Mouse (Mus musculus): ENCODE measurements around the gene Lhcgr.

The Lhcgr gene

DNA sequence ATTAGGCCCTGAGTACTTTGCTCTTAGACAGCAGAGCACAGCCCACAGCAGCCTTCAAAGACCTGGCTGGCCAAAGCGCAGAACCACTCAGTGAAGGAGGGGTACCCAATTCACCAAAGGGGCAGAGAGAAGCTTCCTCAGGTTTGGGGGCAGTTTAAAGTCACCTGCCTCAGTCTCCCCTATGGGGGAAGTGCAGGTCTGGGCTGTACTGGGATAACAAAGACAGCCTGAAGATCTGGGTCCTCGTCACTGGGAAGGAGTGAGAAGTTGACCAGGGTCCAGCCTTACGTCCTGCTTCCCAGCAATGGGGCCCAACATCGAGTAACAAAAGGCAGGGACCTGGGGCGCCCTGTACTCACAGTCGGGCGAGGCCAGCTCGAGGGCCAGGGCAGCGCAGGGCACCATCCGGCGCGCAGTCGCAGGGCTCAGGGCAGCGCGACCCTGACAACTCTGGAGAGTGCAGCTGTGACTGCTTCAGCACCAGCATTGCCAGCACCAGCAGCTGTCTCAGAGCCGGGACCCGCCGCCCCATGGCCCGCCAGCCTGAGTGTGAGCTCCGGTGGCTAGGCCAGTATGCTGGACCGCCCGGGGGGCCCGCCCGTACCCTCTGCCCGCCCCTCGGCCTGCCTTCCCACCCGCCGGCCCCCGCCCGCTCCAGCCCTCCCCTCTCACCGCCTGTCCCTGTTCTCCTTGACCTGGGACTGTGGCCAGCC is at the start of gene Lhcgr:
Gene Lhcgr, minus strand, starts transcription at position 551 of the 713 bp plus-strand sequence.
- peak; percentile 9 for DNase-seq (ENCODE audit: extremely low read depth, insufficient read length, low spot score)

DNA sequence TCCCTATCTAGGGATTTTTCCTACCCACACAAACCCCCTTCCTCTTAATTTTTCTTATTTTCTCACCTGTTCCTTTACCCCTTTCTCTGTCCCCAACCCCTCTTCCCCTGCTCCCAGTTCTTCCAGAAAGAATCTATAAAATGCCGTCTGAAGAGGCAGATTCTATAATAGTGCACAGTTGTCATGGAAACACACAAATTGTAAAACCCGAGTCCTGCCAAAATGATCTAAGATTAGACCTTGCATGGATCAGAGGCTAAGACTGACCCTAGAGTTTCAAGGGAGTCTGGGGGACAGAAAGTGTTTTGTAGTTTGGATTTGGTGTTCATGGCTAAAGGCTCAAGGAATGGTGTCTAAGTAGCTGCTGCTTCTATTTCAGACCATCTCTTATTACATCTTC is 25.8 kb upstream of the Lhcgr start:
- no peak for DNase-seq (ENCODE audit: extremely low read depth, insufficient read length, low spot score)

DNA sequence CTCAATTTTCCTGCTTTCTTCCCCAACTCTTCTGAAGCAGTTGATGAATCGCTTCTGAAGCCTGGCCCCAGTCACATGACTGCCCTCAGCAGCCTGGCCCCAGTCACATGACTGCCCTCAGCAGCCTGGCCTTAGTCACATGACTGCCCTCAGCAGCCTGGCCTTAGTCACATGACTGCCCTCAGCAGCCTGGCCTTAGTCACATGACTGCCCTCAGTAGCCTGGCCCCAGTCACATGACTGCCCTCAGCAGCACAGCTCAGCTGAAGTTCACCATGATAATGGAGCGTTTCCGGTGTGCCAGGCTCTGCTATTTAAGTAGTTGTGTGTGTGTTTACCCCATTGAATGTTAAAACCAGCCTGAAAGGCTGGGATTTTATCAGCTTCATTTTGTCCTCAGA is 21.2 kb upstream of the Lhcgr start:
- peak; percentile 5 for DNase-seq (ENCODE audit: extremely low read depth, insufficient read length, low spot score)

DNA sequence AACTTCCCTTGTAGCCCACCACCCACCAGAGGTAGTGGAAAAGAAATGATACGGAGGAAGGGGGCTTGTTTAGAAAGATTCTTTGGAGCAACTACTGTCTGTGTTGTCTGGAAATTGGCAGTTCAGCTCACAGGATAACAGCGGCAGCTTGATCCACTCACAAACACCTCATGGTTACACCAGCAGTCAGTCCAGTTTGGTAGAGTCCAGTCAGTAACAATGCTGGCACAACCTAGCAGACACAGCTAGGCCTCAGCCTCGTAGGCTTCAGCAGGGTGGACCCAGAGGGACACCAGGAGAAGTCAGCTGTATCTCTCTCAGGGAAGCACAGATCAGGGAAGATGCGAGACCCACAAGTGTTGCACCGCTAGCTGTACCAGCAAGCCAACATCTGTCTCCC is 19.0 kb upstream of the Lhcgr start:
- DNase-seq (ENCODE audit: extremely low read depth, insufficient read length, low spot score): no peak

DNA sequence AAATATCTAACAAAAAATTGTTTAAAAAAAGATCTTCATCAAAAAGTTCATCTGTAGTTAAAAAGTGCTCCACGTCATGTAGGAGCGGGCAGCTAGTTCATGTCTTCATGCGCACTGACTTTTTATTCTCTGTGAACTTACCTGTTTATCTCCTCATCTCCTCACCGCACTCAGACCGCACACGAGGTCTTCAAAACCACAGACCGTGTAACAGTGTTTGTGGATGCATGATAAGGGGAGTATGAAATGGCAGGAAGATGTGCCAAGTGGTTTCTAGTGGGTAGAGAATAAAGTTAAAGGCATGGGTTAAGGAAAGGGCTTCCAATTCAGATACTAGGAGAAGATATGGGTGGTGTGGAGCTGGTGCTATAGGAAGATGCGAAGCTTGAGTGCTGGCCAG is 14.6 kb upstream of the Lhcgr start:
- no peak for DNase-seq (ENCODE audit: extremely low read depth, insufficient read length, low spot score)

DNA sequence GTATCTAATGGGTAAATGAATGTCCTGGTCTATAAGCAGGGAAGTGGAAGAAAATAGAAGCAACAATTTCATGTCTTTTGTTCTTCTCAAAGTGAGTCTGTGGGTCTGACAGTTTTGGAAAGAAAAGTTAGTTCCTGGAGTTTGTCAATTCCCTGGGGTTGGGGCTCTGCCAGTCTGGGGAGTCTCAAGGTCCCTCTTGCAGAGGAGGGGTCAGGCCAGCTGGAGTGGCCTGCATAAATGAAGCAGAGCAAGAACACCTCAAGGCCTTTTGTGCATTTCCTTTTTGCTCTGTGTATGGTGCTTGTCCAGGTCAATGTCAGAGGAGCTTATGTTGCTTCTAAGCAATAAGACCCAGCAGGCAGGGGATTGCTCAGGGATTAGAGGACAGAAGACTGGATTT is 11.7 kb upstream of the Lhcgr start:
- DNase-seq (ENCODE audit: extremely low read depth, insufficient read length, low spot score): no peak

DNA sequence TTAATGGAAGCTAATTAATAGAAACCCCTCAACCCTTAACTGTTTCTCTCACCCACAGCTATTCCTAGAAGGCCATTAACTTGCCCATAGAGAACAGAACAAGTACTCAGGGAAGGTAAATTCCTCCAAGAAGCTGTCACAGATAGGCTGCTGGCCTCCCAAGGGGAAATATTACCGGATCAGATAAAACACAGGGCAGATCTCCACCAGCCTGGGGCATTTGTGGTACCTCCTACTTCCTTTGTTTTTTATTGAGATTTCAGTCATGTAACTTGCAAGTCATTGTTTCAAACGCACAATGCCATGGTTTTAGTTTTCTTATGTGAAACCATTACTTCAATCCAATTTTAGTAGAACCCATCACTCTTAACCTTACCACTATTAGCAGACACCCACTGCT is 1.1 kb downstream of the Lhcgr start:
- no peak for DNase-seq (ENCODE audit: extremely low read depth, insufficient read length, low spot score)

DNA sequence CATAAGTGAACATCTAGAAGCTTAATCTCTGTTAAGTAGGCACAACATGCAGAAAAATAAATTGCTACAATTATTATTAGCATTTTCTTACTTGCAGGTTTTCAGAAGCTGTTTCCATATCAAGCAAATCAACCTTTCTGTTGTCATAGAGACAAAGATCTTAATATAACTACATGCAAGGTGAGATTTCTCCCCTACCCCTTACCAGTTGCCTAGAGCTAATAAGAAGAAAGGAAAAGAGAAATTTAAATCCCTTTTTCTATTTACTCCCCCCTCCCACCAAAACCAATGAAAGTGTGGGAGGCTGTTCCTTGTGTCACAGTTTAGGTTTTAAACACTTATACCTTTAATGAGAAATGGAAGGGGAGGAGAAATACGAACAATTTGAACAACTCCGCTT is 3.4 kb downstream of the Lhcgr start:
- DNase-seq (ENCODE audit: extremely low read depth, insufficient read length, low spot score): no peak

DNA sequence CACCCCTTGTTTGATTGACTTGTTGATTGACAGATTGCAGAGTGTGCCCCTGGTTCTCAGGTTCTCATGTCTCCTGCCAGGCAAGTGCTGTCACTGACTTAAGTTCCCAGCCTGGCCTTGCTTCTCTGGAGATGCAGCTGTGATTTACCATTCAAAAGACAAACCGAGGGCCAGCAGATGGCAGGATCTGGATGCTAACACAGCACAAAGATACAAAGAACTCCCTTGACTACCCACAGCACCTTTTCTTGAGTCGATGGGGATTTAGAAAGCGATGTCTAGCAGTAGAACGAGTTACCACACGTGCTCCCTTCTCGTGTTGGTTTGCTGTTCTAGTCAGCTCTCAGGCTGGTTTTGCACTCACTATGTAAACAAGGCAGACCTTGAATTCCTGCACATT is 4.9 kb downstream of the Lhcgr start:
- DNase-seq (ENCODE audit: extremely low read depth, insufficient read length, low spot score): no peak

DNA sequence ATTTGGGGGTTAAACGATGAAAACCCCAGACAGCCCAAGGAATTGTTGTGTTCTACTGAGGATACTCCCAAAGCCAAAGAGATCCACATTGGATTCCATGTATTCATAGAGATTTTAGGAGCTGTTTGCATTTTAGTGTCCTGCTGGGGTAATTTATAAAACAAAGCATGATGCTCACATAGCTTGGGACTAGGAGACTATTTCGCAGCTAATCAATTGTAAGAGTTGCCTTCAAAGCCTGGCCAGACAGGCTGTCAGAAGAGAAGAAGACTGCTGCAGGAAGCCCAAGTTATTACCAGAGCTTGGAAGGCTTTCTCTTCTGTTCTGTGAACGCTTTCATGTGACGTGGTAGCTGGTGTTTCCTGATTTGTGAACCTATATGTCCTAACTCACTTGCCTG is 5.4 kb downstream of the Lhcgr start:
- no peak for DNase-seq (ENCODE audit: extremely low read depth, insufficient read length, low spot score)

DNA sequence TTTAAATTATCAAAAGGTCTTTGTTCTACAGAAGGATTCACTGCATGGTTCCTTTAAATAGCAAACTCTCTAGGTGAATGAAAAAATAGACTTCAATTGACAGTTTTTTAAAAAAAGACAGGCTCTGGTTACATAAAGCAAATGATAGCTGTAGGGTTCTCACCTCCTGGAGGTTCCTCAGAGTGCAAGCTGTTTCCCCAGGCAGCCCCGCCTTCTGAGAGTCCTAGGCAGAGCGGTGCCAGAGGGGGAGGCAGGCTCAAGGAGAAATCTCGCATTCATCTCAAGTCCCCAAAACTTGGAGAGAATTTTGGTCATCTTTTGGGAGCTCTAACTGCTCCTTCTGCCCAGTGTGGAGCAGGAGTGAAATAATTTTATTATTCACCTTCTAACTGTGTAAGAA is 12.6 kb downstream of the Lhcgr start:
- DNase-seq (ENCODE audit: extremely low read depth, insufficient read length, low spot score): no peak

DNA sequence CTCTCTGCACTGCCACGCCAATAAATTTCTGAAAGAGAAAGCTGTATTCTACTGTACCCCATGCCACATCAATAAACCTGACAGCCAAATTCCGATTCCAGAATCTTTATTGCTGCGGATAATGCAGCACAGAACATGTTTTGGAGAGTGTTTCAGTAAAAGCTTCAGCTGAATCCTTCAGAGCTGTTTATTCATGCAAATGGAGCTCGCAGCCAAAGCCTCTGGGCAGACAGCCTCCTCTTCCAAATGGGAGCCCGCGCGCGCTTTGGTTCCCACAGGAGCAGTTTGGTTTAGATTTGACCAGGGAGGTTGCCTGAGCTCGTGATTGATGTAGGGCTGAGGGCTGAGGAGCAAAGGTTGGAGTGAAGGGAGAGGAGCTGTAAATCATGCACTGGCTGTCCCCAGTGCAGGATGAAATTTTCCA is 17.7 kb downstream of the Lhcgr start:
- no peak for DNase-seq (ENCODE audit: extremely low read depth, insufficient read length, low spot score)

DNA sequence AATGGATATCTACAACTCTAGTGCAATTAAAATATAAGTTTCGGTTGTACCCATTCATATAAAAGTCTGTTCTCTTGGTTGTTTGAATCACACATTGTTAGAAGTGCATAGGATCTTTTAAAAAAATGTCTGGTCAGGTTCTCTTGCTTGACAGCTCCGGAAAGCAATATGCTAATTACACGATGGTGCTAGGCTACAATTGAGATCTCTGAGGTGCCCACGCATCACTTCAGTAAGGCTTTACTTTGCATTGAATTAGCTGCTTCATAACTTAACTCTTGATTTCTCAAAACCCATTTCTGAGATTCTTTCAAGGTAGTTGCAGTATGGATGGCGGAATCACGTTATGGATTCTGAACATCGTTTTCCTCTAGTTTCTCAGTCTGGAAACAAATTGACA is 21.7 kb downstream of the Lhcgr start:
- no peak for DNase-seq (ENCODE audit: extremely low read depth, insufficient read length, low spot score)

DNA sequence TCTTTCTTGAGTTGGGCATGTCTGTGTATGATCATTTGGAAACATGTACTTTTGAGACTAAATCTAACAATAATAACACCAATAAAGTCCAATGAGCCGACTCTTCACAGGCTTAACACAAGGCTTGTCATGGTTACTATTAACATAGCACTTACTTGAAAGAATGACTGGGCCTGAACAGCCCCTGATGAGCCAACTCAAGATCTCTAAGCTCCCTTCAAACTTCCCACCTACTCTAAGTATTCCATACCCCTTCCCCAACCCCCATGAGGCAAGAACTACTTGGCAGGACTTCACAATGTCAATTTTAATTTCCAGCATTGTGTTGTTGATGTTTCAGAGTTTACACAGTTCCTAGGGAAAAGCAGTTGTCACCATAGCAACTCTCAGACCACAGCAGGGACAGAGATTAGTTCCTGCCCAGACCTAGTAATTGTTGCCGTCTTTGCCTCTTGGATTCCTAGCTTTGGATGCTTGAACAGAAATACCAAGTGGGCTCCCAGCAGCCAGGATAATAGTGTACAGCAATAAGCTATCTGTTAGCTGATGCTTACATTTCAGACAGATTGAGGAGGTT is 22.4 kb downstream of the Lhcgr start:
- DNase-seq (ENCODE audit: extremely low read depth, insufficient read length, low spot score): no peak

DNA sequence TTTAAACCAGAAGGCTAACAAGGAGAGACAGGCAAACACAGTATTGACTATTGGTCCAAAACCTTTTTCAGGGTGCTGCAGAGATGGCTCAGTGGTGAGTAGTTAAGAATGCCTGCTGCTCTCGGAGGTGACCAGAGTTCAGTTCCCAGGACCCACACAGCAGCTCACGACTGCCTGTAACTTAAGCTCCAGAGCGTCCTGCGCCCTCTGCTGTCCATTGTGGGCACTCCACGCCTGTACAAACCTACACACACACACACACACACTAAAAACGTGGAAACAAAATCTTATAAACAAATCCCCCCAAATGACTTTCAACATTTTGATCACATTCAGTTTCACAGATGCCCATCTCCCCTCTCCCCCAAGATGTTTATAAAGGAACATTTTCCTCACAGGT is 24.9 kb downstream of the Lhcgr start:
- no peak for DNase-seq (ENCODE audit: extremely low read depth, insufficient read length, low spot score)

DNA sequence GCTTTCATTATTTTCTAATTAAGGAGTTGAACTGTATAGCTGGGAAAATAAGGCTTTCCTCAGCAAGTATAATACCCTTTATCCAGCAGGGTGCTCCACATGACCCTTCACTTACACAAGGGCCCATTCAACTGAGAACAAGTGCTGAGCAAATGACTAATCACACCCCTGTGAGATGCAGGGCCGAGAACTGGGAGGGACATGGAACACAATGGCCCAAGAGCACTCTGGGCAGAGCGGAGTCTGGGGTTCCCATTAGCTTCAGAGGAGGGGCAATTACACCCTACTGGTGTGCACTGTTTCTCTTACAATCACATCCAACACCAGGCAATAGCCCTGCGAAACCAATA is 27.7 kb downstream of the Lhcgr start:
- no peak for DNase-seq (ENCODE audit: extremely low read depth, insufficient read length, low spot score)

DNA sequence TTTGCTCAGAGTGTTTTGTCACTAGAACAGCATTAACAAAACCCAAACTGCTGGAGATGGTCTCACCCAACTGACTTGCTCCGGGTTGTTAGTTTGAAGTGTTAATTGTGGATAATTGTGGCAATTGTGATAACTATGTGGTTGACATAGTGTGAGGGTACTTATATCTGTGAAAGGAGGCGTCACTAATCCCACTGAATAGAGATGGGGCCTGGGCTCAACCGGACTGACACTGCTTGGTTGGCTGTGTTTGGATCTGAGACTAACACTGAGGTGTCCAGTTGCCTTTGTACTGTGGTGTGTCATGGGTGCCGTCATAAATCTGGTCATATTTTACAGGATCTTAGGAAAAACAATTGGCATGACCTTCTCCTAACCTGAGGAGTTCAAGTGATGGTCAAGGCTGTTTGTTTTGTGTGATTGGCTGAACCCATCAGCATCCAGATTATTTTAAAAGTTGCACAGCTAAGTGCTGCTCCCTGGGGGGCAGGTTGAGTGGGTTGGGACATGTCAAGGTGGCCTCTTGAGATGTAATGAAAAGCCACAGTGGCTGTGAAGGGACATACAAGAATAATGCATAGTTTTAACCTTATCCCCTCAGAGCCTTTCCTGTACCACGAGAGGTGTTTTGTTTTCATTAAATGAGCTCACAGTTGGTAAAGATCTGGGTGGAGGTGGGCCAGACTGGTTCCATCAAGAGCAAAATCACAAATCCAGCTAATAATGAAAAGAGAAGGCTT is 28.2 kb downstream of the Lhcgr start:
- no peak for DNase-seq (ENCODE audit: extremely low read depth, insufficient read length, low spot score)

DNA sequence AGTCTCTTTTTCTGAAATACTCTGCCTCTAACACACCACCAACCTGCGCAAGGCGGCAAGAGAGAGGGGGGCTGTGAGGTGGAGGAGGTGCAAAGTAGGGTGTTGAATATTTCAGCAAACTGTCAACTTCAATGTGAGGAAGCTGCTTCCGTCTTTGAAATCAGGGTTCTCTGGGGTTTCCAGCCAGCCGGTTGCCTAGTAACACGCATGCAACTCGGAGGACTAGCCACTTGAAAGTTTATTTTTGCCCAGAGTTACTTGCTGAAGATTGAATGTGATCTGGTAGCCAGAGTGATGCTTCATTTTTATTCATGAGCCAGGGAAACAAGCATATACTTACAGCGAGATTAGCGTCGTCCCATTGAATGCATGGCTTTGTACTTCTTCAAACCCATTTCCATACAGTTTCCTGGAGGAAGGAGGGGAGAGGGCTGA is 33.8 kb downstream of the Lhcgr start:
- no peak for DNase-seq (ENCODE audit: extremely low read depth, insufficient read length, low spot score)

DNA sequence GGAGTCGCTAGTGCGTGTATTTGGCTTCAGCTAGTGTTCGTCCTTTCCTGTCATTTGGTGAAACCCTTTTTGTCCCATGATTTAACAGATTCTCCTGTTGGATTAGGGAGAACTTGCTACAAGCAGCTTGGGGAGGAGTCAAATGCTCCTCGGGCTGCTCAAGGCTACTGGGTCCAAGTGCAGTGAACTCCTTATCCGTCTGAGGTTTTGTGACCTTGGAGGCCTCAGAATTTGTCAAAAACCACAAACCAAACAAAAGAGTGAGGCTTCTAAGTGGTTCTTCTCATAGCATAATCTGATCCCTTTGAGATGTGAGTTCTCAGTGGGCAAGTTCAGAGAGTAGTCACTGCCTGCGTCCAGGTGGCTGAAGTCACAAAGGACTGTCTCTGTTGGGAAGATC is 36.0 kb downstream of the Lhcgr start:
- no peak for DNase-seq (ENCODE audit: extremely low read depth, insufficient read length, low spot score)

DNA sequence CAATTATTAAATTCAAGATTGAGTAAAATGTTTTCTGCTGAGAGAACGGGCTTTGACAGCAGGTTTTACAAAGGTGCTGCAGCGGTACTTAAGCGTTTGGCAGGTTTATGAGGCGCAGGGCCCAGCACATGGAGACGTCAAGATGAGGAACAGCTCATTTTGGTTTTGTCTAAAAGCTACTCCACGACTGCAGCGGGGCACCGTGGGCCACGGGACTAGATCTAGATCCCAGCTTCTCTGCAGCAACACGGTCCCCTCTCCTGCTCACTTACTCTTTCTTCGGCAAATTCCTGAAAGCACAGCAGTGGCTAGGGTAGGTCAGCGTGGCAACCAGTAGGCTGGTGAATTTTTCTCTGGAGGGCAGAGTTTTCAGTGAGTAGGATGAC is 38.3 kb downstream of the Lhcgr start:
- no peak for DNase-seq (ENCODE audit: extremely low read depth, insufficient read length, low spot score)

DNA sequence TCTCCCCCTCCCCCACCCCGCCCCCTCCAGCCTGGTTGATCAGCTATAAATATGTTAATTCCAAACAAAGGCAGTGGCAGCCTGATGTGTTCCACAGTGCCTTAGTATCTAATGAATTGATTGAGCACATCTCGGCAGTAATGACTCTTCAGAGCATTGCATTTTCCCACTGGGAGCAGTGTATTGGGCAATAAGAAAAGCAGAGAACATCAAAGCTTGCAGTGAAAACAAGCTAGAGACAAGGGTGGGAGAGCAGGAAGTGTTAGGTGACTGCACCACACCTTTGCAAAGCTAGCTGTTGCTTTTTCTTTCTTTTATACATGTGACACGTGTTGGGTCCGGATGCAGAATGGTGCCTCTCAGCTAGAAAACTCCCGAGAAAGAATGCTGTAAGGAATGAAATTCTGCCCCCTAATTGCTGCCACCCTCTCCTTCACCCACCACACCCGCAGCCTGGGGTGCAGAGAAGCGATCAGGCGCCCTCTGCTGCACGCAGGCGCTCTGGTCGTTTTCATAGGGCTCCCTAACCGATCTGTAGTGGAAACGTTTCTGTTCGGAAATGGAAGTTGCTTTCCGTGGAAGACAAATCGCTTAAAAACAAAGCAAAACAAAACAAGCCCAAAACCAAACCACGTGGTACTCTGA is 38.8 kb downstream of the Lhcgr start:
- no peak for DNase-seq (ENCODE audit: extremely low read depth, insufficient read length, low spot score)

DNA sequence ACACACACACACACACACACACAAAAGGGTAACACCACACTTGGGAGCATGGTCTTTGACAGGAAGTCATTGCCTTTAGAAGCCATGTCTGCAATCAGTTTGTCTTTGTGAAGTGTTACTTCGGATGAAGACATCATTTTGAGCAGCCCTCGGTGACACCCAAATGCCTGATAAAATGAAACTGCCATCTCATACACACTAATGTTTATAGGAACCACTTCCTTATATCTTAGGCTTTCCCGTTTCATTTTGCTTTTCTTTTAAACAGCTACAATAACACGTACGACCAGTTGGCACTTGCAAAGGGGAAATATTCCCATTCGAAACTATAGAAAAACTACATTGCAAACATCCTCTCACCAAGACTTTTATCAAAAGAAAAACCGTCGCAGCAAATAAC is 42.1 kb downstream of the Lhcgr start:
- DNase-seq (ENCODE audit: extremely low read depth, insufficient read length, low spot score): no peak

Measured in 3134 (cell line).